Mouse (Mus musculus) gonadal fat pad, adult 2 months (tissue): ENCODE measurements around the gene Gm17571. TPM values are rescaled to one million over a fixed set of nuclear protein-coding genes. Genes with fewer than 3 reads are reported as not detected.

Source experiments
- DNase-seq: peaks from one replicate; pipeline ENCODE4 v3.0.0-alpha.2; 2012; ENCODE audit warnings: low read depth
- polyA plus RNA-seq: library from polyadenylated mRNA; depleted of rRNA; stranded (reverse); fragments of >200 nt; gene quantifications from 2 replicates; pipeline ENCODE4 v1.2.3, GENCODE M21; 2012; rRNA removed

The Gm17571 gene
- not detected in 2 replicates for polyA plus RNA-seq

DNA sequence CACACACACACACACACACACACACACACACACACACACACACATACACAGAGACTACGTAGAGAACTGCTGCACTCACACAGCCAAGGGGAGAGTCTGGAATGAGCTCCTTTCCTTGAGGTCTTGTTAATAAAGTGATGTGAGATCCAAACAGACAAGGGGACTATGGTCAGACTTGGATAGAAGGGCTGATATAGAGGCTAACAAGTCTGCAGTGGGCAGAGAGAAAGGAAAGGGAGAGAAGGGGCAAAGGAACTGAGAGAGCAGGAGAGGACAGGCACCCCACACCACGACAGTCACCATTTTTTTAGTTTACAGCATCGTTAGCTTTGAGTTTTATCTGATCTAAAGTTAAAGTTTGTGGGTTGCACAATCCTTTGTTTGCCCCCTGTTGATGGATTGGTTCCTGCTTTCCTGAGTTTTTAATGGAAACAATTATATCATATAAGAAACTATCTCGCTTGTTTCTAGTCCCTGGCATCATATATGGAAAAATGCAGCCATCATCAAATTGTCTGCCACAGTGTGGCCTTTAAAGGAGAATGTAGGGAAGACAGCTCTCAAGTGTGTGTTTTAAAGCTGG is at the start of gene Gm17571:
Gene Gm17571 (minus strand): TSS at position 51 of the 583 bp plus-strand sequence.
- no peak for DNase-seq

DNA sequence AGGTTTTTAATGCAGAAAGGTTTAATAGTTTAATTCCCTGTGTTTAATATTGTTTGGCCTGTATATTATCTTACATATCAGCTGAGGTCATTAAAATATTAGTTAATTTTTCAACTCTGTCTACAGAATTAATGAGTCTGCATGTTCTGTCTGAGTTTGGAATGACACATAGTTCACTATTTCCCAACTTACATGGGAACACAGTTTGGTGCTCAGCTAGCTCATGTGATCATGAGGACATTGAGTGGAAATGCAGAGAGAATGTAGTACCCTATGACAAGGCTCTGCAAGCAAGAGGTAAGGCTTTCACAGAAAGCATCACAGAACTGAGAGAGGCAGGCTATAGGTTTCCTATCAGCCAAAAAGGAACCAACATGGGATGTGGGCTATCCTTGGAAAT is 49.0 kb upstream of the Gm17571 start:
- DNase-seq: no peak

DNA sequence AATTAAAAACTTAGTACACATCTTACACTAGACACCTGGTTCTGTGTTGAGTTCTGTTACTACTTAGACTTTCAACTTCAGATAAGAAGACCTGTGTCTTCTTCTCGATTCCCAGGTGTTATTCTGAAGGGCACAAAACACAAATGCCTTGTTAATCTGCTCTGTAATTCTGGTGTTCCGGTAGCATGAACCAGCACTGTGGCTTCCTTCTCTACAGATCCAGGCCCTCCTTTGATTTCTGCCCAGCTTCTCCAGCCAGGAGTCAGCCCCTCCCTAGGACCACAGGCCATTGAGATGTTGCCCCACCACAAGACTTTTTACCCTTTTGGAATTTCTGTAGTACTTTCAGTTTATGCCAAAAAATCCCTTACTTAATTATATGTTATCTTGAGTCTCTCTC is 47.2 kb upstream of the Gm17571 start:
- no peak for DNase-seq

DNA sequence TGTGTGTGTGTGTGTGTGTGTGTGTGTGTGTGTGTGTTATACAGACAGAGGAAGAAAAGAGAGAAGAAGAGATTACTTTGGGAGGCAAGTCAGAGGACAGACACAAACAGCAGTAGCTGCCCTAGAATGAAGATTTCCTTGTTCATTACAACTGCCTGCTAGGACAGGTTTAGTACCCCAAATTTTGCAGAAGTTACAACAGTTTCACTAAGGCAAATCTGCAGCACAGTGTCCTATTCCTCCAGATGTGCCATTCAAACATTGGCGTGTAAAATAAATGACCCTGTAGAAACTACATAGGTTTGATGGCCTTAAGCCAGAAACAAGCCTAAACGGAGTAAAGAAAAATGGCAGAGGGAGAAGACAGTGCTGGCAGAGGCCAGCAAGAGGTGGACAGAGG is 46.3 kb upstream of the Gm17571 start:
- DNase-seq: no peak

DNA sequence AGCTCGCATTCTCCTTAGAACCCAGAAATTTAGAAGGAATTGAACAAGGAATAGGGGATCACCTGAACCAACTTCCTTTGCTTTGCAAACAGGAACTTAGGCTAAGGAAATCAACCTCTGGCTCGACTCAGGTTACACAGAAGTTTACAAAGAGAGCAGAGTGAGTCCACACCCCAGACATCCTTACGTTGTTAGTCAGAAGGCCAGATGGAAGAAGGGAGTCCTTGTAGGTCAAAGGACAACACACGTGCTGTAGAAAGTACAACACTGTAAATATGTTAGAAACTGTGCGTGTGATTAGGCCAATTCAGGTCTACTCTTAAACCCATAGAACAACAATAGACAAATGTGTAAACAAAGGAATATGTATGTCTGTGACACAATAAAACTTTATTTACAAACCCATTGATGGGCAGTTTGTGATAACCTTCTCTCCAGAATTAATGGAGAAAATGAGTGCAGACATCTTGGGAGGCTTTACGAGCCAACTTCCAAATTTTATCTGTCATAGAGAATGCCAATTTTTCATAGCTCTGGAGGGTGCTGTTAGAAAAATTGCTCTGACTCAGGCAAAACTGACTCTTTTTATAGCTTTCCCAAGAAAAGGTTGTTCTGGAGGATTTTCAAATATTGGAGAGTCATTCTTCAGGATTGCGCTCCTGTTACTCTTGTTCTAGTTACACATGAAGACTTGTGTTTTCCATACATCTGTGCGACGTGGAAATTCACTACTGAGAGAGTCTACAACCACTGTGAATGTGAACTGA is 45.5 kb upstream of the Gm17571 start:
- no peak for DNase-seq

DNA sequence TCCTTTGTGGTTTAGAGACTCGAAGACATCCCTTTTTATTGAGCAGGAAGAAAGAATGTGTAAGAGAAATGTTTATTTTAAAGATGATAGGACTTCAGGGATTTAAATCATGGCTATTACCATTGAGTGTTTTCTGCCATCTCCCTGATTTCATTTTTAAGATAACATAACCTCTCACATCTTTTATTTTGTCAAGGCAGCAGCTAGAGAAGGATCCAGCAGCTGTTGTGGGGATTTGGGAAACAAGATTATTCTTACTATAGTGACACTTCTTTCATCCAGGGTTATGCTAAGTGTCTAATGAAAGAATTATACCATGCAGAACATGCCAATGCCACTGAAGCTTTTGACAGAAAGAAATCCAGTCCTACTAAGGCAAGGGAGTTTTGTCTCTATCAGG is 44.6 kb upstream of the Gm17571 start:
- DNase-seq: no peak

DNA sequence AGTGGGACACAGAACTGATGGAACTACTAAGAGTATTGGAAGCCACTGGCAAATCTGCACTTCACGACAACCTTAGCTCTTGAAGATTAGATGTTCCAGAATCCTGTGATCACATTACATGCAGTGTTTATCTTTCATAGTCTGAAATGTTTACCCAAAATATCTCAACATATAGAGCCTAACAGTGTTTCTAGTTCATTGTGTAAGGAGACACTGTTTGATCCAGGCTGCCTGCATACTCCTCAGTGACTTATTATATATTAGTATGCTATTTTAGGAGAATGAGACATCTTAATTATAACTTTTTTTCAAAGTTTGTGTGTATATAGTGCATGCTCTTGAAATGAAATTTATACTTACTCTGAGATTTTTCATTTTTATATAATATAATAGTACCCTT is 39.4 kb upstream of the Gm17571 start:
- DNase-seq: no peak

DNA sequence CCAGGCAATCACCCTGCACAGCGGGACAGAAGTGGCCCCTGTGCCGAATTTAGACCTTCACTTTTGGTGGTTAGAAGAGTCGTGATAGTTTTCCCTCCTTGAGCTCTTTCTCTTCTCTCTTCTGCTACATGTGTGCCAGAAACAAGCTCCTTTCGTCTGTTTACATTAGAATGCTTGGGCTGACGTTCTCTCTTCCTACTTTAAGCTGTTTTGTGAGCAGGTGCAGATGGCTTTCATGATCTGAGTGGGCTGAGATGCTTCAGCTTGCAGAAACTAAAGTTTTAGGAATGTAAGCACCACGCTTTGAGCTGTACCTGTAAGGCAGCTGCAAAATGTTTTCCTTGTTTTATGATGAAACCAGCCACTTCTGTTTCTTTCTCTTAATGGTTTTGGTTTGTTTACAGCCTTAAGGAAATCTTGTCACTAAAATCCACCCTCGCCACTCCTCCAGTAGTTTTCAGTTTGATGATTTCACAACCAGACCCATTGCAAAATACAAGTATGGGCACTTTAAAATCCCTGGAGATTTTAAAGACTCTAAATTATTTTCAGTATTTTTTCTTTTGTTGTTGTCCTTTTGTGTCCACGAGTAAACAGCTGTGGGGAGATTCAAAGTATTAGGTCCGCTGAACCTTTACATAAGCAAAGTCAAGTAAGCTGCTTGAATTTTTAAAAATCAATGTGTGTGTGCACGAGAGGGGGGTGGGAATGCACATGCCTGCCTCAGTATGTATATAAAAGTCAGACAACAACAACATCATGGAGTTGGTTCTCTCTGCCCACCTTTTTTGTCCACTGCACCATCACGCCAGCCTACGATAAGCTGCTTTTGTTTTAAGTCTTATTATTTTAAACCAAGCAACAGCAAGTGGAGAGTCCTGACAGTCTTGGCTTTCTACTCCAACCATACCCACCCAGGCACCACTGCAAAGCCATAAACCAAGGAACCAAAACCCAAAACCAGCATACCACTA is 38.0 kb upstream of the Gm17571 start:
- peak; percentile 63 for DNase-seq

DNA sequence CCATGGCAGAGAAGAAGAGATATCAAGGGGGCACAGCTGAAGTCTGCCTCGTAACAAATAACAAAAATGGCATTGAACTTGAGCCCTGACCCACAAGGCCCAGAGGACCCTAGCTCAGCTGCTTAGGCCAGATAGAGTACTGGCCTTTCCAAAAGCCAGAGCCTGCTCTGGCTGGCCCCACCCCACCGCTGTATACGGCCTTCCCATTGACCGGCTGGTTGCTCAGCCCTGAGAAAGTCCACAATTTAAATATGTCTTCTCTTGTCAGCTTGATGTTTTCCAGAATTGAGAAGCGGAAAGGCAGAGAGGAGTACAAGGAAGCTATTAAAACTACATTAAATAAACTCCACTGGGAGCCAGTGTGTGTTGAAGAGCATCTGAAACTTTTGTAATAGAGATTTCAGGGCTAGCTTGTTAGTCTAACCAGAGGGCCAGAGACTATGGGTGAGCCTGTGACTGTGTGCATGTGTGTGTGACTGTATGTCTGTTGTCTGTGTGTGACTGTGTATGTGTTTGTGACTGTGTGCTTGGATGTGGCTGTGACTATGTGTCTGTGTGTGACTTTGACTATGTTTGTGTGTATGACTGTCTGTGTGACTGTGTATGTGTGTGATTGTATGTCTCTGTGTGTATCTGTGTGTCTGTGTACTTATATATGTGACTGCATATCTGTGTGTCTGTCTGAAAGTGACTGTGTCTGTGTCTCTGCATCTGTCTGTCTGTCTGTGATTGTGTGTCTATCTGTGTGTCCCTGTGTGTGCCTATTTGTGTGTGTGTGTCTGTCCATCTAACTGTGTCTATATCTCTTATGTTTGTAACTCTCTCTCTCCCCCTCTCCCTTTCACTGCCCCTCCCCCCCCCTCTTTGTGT is 36.9 kb upstream of the Gm17571 start:
- DNase-seq: no peak

DNA sequence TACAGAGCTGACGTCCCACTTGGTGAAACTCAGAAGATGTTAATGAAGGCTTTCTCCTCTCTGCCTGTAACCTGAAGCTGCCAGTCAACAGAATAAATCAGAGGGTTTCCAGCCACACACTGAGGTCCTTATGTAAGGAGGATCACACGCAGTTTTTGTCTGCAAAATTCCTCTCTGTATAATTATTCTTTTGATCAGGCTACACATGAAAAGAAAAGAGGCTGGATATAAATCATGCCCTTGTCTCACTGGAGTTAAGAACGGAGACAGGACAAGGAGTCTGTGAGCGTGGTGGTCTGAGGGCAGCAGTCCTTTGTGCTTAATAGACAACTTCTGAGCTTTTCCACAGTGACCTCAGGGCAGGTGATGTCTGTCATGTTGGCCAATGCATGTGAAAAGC is 32.7 kb upstream of the Gm17571 start:
- no peak for DNase-seq

DNA sequence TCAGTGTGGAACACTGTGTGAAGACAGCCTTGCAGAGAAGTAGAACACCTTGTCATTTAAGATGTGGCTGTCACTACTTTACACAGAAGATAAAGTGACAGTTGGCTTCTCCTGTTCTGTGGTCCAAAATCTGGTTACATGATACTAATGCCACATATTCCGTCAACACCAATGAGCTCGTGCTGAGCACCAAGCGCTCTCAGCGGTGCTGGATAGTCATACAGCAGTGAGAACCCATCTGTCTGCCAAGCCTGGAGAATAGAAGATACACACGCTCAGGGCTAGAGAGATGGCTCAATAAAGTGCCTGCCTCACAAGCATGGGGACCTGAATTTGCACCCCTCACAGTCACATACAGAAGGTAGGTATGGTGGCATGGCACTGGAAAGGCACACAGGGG is 28.4 kb upstream of the Gm17571 start:
- DNase-seq: no peak

DNA sequence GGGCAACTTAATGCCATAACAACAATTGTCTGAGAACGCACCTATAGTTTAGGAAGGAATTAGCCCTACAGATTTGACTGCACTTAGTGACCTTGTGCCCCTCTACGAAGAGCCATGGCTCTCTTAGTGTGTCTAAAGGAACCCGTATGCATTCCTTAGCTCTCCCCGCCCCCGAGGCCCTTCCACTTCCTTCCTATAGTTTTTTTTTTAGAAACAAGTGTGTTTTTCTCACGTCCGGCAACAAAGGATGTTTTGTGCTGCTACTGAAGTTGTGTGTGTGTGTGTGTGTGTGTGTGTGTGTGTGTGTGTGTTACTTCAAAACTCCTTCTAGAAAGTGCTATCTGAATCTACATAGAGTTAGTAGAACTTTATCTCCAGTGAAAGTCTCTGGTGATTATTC is 23.5 kb upstream of the Gm17571 start:
- DNase-seq: no peak

DNA sequence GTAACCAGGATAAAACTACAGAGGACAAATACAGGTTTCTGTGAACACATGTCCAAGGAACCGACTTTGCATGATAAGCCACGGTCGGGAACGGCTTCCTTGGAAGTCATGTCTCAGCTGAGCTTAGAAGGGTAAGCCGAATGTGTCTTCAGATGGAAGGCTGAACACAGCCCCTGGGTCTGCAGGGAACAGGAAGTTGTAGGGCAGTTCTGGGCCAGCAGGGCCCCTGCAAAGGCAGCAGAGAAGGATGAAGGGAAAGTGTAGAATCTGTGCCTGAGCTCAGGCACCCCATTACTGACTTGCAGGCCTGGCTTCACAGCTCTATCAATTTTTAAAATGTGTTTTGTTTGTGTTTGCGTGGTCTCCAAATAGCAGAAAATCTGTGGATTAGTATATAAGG is 22.2 kb upstream of the Gm17571 start:
- no peak for DNase-seq

DNA sequence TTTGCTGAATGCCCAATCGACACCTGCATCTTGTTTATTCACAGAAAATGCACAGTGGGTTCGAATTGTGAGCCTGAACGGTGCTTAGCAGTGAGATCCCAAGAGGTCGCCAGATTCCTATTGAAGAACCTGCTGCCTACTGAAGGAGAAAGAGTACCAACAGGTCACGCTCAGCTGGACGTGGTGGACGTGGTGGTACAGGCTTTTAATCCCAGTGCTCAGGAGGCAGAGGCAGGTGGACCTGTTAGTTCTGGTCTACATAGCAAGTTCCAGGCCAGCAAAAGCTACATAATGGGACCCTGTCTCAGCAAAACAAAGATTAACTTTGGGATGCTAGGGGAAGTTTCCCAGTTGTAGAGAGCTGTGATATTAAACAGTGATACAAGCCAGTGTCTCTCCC is 21.2 kb upstream of the Gm17571 start:
- DNase-seq: no peak

DNA sequence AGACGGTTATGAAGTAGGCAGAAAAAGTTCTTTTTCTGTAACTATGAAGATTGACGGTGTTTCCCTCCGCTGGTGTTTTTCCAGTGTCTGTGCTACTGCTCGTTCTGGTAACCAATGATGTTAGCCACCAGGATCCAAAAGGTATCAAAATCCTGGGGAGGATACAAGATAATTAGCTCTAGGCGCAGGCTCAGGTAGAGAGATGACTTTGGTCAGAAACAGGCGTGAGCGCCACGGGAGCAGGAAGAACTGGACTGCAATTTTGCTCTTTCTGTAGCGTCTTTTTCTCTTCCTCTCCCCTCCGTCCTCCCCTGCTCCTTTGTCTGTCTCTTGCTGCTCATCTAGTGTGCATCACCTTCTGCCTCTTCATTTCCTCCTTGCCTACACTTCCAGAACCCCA is 20.3 kb upstream of the Gm17571 start:
- DNase-seq: no peak

DNA sequence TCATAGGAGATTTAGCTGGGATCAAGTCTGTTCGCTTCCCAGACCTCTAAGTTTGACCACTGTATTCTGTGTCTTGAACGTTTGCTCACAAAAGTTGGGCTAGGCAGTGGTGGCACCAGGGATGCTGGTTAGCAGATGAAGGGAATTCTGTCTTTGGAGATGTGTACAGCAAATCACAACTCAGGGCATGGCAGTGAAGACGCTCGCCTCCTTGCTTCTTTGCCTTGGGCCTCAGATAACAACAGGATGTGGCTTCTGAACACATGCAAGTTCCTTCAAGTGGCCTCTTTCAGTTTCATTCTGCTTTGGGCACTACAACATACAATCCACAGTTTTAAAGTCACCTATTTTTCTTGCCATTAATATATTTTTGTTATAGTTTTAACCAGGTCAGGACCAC is 19.8 kb upstream of the Gm17571 start:
- no peak for DNase-seq

DNA sequence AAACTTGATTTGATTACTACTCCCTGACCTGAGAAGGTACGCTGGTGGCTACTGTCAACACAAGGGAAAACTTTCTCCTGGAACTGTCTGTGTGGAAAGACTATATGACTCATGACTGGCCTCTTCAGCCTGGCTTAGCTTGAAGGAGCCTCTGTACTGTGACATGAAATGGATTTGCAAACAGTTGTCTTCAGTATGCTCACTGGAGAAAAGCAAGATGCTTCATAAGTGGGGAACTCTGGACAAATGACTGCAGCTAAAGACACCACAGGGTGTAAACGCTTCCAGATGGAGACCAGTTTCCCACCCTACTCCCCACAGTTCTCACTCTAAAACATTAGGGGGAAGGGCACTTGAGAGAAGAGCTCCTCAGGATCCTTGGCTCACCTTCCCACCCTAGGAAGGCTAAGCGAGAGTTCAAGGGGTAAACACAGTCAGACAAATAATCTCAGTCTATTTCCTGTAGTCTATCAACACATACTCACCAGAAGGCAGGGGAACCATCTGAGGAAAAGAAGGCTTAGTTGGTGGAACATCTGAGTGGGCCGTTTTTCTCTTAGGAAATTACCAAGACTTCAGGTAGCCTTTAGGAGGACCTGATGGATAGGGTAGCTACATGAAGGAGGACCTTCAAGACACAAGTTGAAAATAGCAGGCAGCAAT is 18.9 kb upstream of the Gm17571 start:
- no peak for DNase-seq

DNA sequence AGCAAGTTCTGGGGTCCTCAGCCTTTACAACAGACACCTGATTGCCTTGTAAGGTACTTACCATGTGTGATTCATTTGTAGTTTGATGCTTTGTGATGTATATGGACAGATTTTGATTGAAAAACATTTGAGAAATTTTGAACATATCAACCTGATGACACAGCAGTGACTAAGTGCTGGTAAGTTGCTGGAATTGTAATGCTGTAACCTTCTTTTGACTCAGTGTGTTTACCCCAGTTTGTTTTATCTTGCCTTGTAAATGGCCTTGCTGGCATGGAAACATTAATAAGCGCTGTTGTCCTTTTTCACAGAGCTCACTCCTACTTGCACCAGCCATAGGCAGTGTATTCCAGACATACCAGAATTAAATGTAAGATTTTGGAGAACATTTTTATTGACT is 14.4 kb upstream of the Gm17571 start:
- no peak for DNase-seq

DNA sequence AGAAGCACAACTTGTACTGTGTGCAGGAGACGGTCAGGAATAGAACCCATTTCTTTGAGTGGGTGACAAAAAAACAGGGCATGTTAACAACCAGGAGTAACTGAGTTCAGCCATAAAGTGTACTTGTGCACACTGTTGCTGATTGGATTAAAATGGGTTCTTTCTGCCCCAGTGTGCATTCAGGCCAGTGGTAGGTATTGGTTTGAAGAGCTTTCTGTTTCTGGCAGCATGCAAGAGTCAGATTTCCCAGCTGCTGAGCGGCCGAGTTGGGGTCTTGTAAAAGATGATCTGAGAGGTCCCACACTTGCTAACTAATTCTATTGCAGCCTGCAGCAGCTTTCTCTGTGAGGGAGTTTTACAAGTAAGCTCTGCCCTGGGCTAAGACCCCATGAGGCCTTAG is 13.5 kb upstream of the Gm17571 start:
- DNase-seq: no peak

DNA sequence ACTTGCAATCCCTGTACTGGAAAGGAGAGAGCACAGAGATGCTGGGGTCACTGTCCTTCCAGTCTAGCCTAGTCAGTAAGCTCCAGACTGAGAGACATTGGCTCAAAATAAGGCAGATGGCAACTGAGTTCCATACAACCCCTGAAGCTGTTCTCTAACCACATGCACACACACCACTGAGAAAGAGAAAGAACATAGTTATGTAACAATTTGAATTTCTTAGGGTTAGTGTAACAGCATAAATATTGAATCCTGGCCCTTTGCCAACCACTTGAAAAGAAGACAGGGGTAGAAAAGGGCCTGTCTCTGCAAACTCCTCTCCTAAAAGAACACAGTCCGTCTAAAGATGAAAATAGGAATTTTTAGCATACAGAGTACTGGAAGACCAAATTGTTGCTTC is 12.8 kb upstream of the Gm17571 start:
- no peak for DNase-seq

DNA sequence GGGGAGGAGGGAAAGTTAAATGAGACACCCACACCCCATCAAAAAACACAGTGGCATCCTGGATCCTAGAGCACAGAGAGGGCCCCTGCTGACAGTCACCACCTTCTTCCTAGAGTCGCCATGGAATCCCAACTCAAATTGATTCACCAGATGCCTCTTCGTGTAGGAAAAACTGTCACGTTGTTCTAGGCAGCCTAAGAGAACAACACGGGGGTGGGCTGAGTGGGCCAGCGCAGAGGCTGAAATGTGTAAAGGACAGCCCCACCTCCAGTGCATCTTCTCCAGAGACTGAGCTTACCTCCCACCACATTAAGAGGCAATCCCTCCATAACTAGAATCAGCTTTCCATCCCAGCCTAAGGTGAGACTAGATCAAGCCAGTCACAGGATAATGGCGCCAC is 11.2 kb upstream of the Gm17571 start:
- no peak for DNase-seq
